In genomic region chr10:69262918-69263822, GRCm38 (mm10) we compare ENCODE assay signal across 12 mouse cellular contexts. TPM values are rescaled to one million over a fixed set of nuclear protein-coding genes. Genes with fewer than 3 reads are reported as not detected.
DNase-seq lines count a peak whose midpoint lies in the region; ATAC-seq and TF ChIP-seq lines count a peak whose summit lies in the region.
"Had no signal": no experiment of that assay in that cellular context is flagged by ENCODE, and none has a peak within 500 bp of the region (broad histone marks: within the 10 kb centered on the region; RNA-seq: fewer than 3 reads in every experiment).

No protein-coding gene starts in this region.

- DNase-seq in kidney, postnatal 10 days = no peak
- peak; percentile 73 for DNase-seq in heart, postnatal 0 days (ENCODE audit: low spot score)
- DNase-seq in thymus, postnatal 14 days = no peak
- no peak for DNase-seq in Muller cell, postnatal 12 days (ENCODE audit: inconsistent ontology term)
- DNase-seq: adrenal gland, postnatal 10 days had no signal

- no peaks in the 10 kb centered on the region for H3K9me3 ChIP-seq in kidney, embryonic 15.5 days (replicated peaks)
- H3K9me3 ChIP-seq in embryonic facial prominence, embryonic 15.5 days (replicated peaks) = no peaks in the 10 kb centered on the region
- no peaks in the 10 kb centered on the region for H3K9me3 ChIP-seq in heart, postnatal 0 days (replicated peaks; ENCODE audit: control insufficient read depth, low read length)
- H3K9me3 ChIP-seq: forebrain, embryonic 10.5 days; hindbrain, embryonic 13.5 days; neural tube, embryonic 15.5 days had no signal

- WGBS in kidney, embryonic 15.5 days = 54% methylated on average over 14 of the region's 14 CpGs
- WGBS in embryonic facial prominence, embryonic 15.5 days = 51% methylated on average over 14 of the region's 14 CpGs
- 17% methylated on average over 14 of the region's 14 CpGs for WGBS in heart, postnatal 0 days

- no peak for TF ChIP-seq CTCF in heart, postnatal 0 days (IDR thresholded peaks at IDR 0.05; ENCODE audit: low read depth)

- H3K79me2 ChIP-seq in myocyte (ENCODE audit: control insufficient read depth, insufficient read depth) = no peaks in the 10 kb centered on the region

- peak overlapping the region; percentile 8; the same call in 1 of the 2 replicates for H3K4me2 ChIP-seq in kidney, embryonic 15.5 days
- no peak overlapping the region for H3K4me2 ChIP-seq in embryonic facial prominence, embryonic 15.5 days (replicated peaks)
- peak overlapping the region; percentile 55 for H3K4me2 ChIP-seq in heart, postnatal 0 days (ENCODE audit: low read depth, low read length)
- H3K4me2 ChIP-seq in myocyte (ENCODE audit: low read depth) = peak overlapping the region; percentile 18
- H3K4me2 ChIP-seq: hindbrain, embryonic 13.5 days; neural tube, embryonic 15.5 days had no signal

- H3ac ChIP-seq in myocyte (ENCODE audit: control insufficient read depth, insufficient read length) = no peak overlapping the region

- TF ChIP-seq EP300 in heart, postnatal 0 days (IDR thresholded peaks at IDR 0.05; ENCODE audit: low read depth) = peak; percentile 64; the same call in 1 of the 2 replicates

- no peak for TF ChIP-seq POLR2A in myocyte (IDR thresholded peaks at IDR 0.05; ENCODE audit: insufficient read length, low read depth)

- H3K4me3 ChIP-seq in kidney, embryonic 15.5 days (replicated peaks) = no peak overlapping the region
- no peak overlapping the region for H3K4me3 ChIP-seq in embryonic facial prominence, embryonic 15.5 days (replicated peaks)
- H3K4me3 ChIP-seq in heart, postnatal 0 days (ENCODE audit: low read depth, low read length) = peak overlapping the region; percentile 30
- H3K4me3 ChIP-seq in myocyte = no peak overlapping the region
- H3K4me3 ChIP-seq: forebrain, embryonic 10.5 days; hindbrain, embryonic 13.5 days; neural tube, embryonic 15.5 days had no signal

- peaks cover 22% of the 10 kb centered on the region; the same call in 1 of the 2 replicates for H3K36me3 ChIP-seq in kidney, embryonic 15.5 days
- H3K36me3 ChIP-seq in embryonic facial prominence, embryonic 15.5 days = no peaks in the 10 kb centered on the region; the same call in 1 of the 2 replicates
- peaks cover 14% of the 10 kb centered on the region for H3K36me3 ChIP-seq in heart, postnatal 0 days (replicated peaks; ENCODE audit: control insufficient read depth, insufficient read depth, low read length)
- no peaks in the 10 kb centered on the region for H3K36me3 ChIP-seq in myocyte (ENCODE audit: control insufficient read depth, insufficient read depth)
- H3K36me3 ChIP-seq: neural tube, embryonic 15.5 days had no signal

- H3K4me1 ChIP-seq in kidney, embryonic 15.5 days = peaks cover 51% of the 10 kb centered on the region
- peaks cover 11% of the 10 kb centered on the region for H3K4me1 ChIP-seq in embryonic facial prominence, embryonic 15.5 days
- H3K4me1 ChIP-seq in heart, postnatal 0 days (ENCODE audit: control insufficient read depth, insufficient read depth) = peaks cover 65% of the 10 kb centered on the region

- no peaks in the 10 kb centered on the region for H3K27me3 ChIP-seq in kidney, embryonic 15.5 days
- H3K27me3 ChIP-seq in embryonic facial prominence, embryonic 15.5 days = no peaks in the 10 kb centered on the region
- H3K27me3 ChIP-seq in heart, postnatal 0 days (ENCODE audit: control insufficient read depth, insufficient read depth, low read length) = no peaks in the 10 kb centered on the region
- no peaks in the 10 kb centered on the region for H3K27me3 ChIP-seq in myocyte (ENCODE audit: control insufficient read depth, insufficient read depth, insufficient read length)
- H3K27me3 ChIP-seq: hindbrain, embryonic 13.5 days; neural tube, embryonic 15.5 days had no signal

- 0 out of 2 replicates have a peak, but pooled peaks have one; percentile 14 for ATAC-seq in kidney, embryonic 15.5 days (replicated peaks; ENCODE audit: low FRiP score)
- ATAC-seq in embryonic facial prominence, embryonic 15.5 days (ENCODE audit: insufficient number of reproducible peaks, low FRiP score, low TSS enrichment, low read depth) = no peak
- peak; percentile 69 for ATAC-seq in heart, postnatal 0 days (ENCODE audit: insufficient read depth, low read depth)
- ATAC-seq: midbrain, embryonic 16.5 days had no signal

- H3K9ac ChIP-seq in kidney, embryonic 15.5 days = no peak overlapping the region
- H3K9ac ChIP-seq in embryonic facial prominence, embryonic 15.5 days = no peak overlapping the region
- peak overlapping the region; percentile 20; the same call in 1 of the 2 replicates for H3K9ac ChIP-seq in heart, postnatal 0 days (replicated peaks; ENCODE audit: low read depth, low read length)
- H3K9ac ChIP-seq: hindbrain, embryonic 13.5 days; neural tube, embryonic 15.5 days had no signal

- H3K27ac ChIP-seq in kidney, embryonic 15.5 days = peak overlapping the region; percentile 48
- H3K27ac ChIP-seq in embryonic facial prominence, embryonic 15.5 days (replicated peaks) = 0 out of 2 replicates have a peak overlapping the region, but pooled peaks have one; percentile 5
- peak overlapping the region; percentile 90 for H3K27ac ChIP-seq in heart, postnatal 0 days (ENCODE audit: low read depth)
- H3K27ac ChIP-seq: forebrain, embryonic 10.5 days; hindbrain, embryonic 13.5 days; neural tube, embryonic 15.5 days had no signal

TF ChIP-seq in myocyte, 11 proteins besides CTCF, POLR2A, EP300 and RAD21:
- TF ChIP-seq E2F4 (IDR thresholded peaks at IDR 0.05; ENCODE audit: insufficient read depth) = no peak
- no peak for TF ChIP-seq MYOG (IDR thresholded peaks at IDR 0.05; ENCODE audit: control insufficient read depth in 1 of 3, insufficient read depth in 1 of 3, insufficient read length in 2 of 3, low read depth in 2 of 3)
- TF ChIP-seq SRF (IDR thresholded peaks at IDR 0.05; ENCODE audit: control insufficient read depth, insufficient read length, low read depth) = no peak
- TF ChIP-seq CEBPB (IDR thresholded peaks at IDR 0.05; ENCODE audit: insufficient read depth, poor library complexity, severe bottlenecking) = no peak
- TF ChIP-seq POLR2AphosphoS2 (IDR thresholded peaks at IDR 0.05; ENCODE audit: insufficient read length, low read depth) = no peak
- TF ChIP-seq USF1 (IDR thresholded peaks at IDR 0.05; ENCODE audit: low read depth) = no peak
- TF ChIP-seq MAX (IDR thresholded peaks at IDR 0.05; ENCODE audit: low read depth) = no peak
- TF ChIP-seq TCF12 (IDR thresholded peaks at IDR 0.05; ENCODE audit: insufficient read depth, poor library complexity, severe bottlenecking) = no peak
- no peak for TF ChIP-seq MYOD1 (IDR thresholded peaks at IDR 0.05; ENCODE audit: control insufficient read depth in 1 of 3, insufficient read length in 2 of 3, low read depth in 2 of 3)
- TF ChIP-seq TCF3 (IDR thresholded peaks at IDR 0.05; ENCODE audit: insufficient read length, low read depth) = no peak
- no peak for TF ChIP-seq REST (IDR thresholded peaks at IDR 0.05; ENCODE audit: insufficient read depth, insufficient read length)

RNA-seq across cellular contexts. Expression of gene A930033H14Rik, which starts 50.3 kb away (rescaled TPM):
- 2.0 and 2.2 TPM in 2 replicates for polyA plus RNA-seq in kidney, embryonic 15.5 days (2015; fragmentation: Nextera tagmentation; extraction: Ambion mirVana)
- polyA plus RNA-seq in embryonic facial prominence, embryonic 15.5 days (2015; fragmentation: Nextera tagmentation; extraction: Ambion mirVana) = 3.0 and 3.2 TPM in 2 replicates
- total RNA-seq in heart, postnatal 0 days (2014; rRNA removed; ENCODE audit: low replicate concordance) = 1.5 and 1.7 TPM in 2 replicates
- polyA plus RNA-seq in heart, postnatal 0 days (2015; fragmentation: Nextera tagmentation; extraction: Ambion mirVana) = 2.2 and 2.3 TPM in 2 replicates
- polyA plus RNA-seq in myocyte (2012; fragmentation: generic; extraction: Trizol) = 1.9 TPM

Comparison
In these comparisons a context has a peak if more than half of its experiments do, and no peak if none do; other contexts are left out.
1. H3K27ac ChIP-seq: peak in every context shown above with its lines; median percentile 90 in heart, postnatal 0 days; 48 in kidney, embryonic 15.5 days; 5 in embryonic facial prominence, embryonic 15.5 days.